Mouse (Mus musculus) lung, adult 18-20 months (tissue): ENCODE results near the gene Efhd2.

Experiments
- DNase-seq, 2 experiments: peaks; one replicate each; pipeline ENCODE4 v3.0.0; 2022; ENCODE audit warnings: mixed read lengths in 2 of 2

Gene Efhd2

DNA sequence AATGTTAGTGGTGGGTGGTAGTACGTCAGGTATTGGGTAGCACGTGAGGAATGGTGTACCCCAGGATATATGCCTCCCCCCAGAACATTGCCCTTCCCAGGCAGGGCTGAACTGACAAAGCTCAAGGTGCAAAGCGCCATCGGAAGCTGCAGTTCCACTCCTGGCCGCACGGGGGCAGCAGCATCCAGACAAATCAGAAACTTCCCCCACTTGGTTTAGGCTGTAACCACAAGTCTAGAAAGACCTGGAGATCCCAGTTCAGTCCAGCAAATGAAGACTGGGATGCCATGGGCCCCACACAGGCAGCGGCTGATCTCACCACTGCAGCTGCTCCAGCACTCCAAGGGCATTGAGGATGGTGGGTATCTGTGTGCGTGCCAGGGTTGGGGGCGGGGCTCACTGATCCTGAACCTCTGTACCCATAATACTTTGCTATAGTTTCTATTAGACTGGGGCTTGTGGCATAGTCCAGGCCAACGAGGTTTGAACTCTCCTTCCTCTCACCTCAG lies 17.2 kb downstream of the Efhd2 start:
- peak; percentile 72 to 79 for DNase-seq

DNA sequence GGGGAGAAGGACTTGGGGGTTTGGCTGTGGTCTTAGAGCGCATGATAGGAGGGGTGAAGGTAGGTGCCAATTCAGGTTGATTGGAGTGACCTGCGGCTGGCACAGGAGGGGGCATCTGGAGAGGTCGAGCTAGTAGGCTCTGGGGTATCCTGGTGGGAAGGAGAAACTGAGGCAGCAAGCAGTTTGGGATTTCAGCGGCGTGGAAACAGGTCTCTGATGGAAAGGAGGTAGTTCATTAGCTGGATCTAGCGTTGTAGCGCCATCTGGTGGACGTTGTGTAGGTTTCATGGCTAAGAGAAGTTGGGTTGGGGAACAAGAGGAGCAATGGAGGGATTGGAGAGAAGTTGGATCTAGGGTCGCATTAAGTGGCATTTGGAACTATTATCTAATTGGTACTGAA lies 21.3 kb downstream of the Efhd2 start:
- DNase-seq, result peak; percentile 42 to 50

DNA sequence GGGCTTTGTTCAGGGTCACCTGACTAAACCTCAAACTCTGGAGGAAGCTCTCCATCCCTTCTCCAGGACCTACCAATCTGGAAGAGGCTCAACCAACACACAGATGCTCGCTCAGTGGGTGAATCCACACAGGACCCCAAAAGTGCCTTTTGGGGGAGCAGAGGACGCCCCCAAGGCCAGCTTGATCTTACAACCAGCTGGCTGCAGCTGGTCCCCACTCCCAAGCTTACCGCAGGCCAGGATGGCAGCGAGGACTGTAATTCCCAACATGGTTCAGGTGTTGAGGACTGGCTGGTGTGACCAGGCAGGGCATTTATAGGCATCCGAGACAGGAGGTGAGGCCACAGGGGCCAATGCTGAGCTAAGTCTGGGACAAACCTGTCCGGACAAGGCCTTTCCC lies 28.7 kb downstream of the Efhd2 start, which contains the start of gene Ctrc:
Gene Ctrc, minus strand, starts transcription at position 361 of the 400 bp plus-strand sequence.
- no peak for DNase-seq

DNA sequence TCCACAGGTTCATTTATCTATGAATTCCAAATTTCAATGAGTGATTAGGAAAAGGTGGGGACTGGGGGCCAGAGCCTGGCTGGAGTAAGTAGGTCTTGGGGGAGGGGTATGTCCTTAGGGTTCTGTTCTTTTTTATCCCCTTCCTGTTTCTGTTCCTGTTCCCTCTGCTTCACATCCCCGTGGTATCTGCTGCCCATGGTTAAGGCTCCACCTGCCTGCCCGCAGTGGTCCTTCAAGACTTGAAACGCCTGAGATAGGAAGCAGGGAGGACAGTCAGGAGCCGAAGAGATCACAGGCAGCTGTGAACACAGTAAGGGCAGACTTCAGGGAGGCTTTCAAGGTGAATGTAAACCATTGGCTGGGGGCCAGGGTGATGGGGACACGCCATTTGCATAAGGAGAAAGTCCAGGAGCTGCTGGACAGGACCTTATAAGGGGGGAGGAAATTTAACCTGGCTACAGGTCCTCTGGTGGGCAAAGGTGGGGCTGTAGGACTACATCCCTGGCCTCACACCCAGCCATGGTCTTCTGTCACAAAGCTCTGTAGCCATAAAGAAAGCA lies 40.1 kb downstream of the Efhd2 start:
- no peak for DNase-seq

DNA sequence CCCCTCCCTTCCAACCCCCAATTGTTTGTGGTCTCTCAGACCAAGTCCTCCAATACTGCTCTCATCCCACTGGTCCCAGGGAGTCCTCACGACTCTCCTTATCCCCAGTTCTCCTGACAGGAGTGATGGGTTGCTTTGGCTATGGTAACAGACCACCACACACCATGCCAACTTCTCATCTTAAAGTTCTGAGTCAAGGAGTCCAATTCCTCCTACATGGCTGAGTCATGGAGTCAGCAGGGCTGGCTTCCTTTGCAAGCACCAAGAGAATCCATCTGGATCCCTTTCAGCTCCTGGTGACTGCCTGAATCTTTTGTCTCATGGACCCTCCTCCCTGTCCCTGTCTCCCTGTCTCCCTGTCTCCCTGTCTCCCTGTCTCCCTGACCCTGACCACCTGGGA lies 40.8 kb downstream of the Efhd2 start:
- no peak for DNase-seq

DNA sequence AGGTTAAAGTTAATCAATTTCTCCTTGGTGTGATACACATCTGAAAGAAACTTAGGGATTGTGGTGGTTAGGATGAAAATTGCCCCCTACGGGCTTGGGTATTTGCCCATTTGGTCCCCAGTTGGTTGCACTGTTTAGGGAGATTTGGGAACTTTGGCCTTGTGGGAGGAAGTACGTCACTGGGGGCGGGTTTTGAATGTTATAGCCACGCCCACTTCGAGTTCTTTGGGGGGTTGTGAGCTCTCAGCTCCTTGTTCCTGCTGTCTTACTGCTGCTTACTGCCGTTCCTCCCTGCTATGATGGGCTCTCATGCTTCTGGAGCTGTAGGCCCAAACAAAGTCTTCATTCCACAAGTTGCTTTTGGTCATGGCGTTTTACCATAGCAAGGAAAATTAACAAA lies 43.4 kb downstream of the Efhd2 start:
- no peak for DNase-seq

DNA sequence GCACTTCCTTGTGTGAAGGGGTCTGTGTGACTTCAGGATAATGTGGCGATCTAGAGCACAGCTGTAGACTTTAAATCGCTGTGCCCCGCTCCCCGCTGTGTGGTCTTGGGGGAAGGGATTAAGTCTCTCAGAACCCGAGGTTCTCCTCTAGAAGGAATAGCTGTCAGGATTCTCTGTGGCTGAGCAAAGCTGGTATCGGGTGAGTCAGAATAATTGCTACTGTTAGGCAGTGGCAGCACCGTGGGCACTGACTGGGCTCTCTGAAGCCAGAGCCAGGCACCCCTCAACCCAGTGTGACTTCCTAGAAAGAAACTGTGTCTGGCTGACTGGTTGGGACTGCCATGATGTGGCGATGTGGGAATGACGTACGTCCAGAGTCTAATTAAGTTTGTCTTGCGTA lies 44.3 kb downstream of the Efhd2 start:
- no peak for DNase-seq

DNA sequence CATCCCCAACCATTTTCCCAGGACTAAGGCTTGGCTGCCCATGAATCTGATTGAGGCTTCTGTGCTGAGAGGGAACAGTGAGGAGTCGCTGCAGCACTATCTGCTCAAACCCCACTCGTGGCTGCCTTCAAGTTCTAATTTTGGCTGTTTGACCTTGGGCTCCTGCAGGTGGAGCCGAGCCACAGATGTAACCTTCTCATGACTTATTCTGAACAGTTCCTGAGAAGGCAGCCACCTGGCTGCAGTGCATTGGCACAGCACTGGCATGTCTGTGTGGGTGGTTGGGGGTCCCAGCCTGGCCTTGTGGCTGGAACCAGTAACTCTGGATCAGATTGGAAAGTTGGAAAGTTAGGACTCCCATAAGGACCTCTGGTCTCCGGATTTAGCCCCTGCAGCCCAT lies 46.5 kb downstream of the Efhd2 start:
- DNase-seq, result no peak

DNA sequence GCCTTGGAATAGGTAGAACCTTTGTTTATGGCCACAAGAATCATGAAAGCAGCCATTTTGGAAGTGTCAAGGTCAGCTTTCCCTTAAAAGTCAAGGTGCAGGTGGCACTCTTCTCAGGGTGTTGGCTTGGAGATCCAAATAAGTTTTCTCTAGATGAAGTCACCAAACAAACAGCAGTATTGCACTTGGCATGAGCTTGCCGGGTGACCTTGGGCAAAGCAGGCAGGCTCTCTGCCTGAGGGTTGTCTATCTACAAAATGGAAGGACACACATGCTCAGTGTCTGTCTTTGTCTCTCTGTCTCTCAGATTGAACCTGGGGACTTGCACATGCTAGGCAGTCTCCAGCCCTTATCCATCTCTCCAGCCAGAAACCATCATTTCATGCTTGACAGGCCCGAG lies 47.3 kb downstream of the Efhd2 start:
- no peak for DNase-seq

DNA sequence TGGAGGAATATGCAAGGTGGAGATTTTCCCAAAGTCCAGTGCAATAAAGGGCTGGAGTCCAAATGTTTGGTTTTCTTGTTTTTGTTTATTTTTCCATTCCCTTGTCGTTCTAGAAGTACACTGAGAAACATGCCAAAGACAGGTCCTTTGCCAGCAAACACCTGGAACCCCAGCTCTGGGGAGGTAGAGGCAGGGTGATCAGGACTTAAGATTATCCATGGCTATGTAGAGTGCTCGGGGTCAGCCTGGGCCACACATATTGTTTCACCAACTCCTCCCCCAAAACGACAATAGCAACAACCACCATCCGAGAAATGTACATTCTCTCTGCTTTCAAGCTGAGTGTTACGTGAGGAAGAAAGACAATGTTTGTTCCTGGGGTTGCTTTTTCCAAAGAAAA lies 48.7 kb downstream of the Efhd2 start, which contains the start of gene Cela2a:
Gene Cela2a, minus strand, starts transcription at position 101 of the 400 bp plus-strand sequence.
- DNase-seq, result no peak

DNA sequence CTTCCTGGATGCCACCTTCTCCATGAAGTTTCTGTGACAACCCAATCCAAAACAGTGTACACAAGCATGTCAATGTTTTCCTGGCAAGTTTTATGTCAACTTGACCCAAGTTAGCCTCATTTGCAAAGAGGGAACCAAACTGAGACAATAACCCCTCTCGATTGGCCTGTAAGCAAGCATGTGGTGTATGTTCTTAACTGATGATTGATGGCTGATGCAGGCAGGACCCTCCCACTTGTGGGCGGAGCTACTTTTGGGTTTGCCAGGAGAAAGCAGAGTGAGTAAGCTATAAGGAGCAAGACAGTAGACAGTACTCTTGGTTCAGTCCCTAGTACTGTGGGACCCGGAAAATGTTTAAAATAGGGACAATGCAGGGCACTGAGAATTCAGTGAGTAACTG lies 51.7 kb downstream of the Efhd2 start:
- DNase-seq, result peak; percentile 28 to 42

DNA sequence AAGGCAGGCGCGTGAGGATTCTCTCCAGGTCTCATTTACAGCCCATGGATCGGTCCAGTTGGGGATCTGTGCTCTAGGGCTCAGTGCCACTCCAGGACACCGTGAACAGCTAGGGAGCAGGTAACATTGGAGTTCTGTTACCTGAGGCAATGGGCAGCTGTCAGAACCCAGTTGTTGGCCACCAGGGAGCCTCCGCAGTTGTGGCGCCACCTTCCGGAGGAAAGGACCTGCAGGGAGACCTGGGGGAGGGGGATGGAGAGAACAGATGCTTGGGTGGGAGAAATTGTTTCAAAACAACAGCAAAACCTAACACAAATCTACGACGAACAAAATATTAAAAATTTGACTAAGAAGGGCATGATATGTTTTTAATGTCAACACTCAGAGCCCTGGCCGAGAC lies 52.6 kb downstream of the Efhd2 start:
- DNase-seq, result peak in 1 of 2 experiments; percentile 22

DNA sequence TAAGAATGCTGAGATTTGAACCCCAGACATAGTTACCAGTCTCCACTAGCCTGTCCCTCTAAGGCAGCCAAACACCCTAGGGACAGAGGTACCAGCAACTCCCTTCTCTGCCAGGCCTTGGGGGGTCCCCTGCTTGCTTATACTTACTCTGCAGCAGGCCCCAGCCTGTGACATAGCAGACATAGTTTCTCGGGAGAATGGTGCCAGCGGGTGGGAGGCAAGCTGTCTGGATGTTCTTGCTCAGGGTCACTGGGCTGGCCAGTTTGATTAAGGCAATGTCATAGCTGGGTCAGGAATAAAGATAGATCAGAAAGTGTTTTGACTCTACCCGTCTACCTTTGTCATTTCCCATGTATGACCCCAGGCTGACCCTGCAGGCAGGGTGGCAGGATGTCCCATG lies 53.5 kb downstream of the Efhd2 start:
- DNase-seq, result no peak

DNA sequence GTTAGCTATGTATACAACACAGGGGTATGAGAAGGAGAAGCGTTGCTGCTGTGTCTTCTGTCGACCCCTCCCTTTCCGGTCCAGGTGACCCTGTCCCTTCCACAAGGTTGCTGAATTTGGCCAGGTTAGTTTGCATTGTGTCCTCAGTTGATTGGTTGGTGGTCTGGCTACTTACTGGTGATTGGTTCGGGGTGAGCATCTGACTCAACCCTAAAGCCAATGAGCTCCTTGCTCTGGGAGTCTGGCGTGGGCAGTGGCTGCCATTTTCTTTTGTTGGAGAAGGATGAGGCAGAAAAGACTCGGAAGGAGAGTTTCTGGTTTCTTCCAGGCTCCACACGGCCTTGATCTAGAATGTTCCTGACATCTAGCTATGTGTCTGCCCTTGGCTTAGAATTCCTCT lies 55.4 kb downstream of the Efhd2 start:
- DNase-seq, result no peak

DNA sequence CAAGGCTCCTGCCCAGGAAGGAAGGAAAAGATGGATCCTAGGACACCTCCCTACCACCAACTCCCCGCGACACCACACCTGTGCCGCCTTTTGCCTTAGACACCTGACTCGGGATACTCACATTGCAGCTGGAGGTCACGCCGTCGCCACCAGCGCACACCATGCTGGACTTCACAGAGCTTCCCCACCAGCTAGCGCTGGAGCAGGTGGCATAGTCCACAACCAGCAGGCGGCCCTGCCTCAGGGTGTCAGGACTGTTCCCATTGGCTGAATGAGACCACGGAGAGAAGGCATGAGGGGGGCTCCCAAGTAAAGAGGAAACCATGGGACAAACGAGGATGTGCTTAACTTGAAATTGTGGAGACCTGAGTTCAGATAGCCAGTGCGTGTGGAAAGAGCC lies 55.9 kb downstream of the Efhd2 start:
- no peak for DNase-seq

DNA sequence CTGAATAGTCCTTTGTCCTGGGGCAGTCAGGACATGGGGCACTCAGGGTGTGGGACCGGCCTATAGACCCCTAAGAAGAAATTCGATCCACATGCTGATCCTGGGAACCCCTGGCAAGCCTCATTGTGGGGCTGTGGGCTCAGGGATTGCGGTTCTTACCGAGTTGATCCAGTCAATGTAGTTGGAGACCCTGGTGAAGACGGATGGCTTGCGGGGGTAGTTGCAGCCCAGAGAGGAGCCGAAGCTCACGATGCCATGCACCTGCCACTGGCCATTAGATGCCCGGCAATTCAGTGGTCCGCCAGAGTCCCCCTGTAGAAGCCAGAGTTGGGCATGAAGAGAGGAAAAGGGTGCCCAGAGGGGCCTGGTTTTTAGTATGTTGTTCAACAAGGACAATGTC lies 57.0 kb downstream of the Efhd2 start:
- no peak for DNase-seq

DNA sequence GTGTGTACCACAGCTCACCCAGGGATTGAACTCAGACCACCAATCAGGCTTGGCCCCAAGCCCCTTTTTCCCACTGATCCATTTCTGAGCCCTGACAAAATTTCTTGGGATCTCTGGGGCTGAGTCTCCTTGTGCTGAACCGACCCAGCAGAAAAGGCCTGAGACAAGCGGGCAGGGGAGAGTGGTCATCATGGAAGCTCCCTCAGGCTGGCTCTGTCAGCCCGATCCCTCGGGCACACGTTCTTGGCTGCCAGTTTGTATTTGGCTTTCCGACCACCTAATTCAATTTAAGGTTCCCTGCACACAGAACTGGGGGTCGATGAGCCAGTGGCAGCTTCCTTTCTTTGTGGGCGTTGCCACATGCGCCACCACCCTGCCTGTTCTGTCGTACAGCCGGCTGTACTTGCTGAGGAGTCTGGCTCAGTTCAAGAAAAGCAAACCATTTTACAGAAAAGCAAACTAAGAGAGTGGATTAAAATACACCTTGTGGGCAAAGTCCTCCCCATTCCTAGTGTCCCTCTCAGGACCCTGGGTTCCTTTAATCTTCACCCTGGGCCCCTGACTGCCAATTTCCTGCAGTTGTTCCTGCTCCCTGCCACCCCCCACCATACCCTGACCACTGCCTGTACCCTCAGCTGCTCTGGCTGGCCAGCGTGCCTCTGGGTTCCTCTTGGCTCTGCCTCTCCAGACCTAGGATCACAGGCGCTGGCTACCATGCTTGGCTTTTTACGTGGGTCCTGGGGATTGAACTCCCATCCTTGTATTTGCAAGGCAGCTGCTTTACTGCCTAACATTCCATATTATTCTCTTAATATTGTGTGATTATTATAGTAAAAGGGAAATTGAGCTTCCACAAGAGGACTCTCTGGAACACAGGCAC lies 57.7 kb downstream of the Efhd2 start:
- no peak for DNase-seq

DNA sequence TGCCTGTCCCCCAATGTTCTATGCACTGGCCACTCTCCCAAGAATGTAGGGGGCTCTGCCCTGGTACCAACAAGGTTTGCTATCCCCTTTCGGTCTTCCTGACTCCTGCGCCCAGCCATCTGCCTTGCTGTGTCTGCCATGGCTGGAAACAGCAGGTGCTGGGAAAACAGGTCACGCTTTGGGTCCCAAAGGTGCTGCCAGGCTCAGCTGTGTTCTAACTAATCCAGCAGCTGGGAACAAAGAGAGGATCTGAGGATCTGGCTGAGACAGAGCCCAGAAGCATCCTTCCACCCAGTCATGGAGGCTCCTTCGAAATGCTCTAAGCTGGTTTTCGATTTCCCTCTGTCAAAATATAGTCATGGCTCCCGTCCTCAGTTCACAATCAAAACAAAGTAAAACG lies 58.5 kb downstream of the Efhd2 start:
- no peak for DNase-seq

DNA sequence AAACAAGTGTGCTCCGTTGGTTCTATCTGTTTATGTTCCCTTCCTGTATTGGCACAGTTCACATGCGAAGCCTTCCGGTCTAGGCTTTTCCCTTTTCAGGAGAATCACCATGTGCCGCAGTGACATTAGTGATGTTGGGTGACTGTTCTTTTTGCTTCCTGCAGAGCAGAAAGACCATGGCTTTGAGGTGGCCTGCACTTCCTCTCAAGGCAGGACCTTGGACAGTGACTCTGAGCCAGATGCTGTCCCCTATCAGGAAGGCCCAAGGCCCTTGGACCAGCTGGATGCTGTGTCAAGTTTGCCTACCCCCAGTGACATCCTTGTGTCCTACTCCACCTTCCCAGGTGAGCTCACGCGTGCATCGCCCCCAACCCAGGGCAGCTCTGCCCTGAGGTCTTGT lies 63.3 kb downstream of the Efhd2 start:
- no peak for DNase-seq

DNA sequence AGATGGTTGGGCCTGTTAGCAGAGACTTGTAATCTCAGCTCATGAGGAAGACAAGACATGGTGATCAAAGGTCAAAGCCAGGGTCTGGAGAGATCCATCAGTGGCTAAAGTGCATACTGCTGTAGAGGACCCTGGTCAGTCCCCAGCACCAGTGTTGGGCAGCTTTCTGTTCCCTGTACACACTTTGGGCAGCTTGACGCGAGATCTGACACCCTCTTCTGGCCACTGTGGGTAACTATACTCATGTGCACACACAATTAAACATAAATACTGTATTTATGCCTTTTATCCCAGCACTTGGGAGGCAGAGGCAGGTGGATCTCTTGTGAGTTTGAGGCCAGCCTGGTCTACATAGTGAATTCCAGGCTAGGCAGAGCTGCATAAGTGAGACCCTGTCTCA lies 63.7 kb downstream of the Efhd2 start:
- no peak for DNase-seq

DNA sequence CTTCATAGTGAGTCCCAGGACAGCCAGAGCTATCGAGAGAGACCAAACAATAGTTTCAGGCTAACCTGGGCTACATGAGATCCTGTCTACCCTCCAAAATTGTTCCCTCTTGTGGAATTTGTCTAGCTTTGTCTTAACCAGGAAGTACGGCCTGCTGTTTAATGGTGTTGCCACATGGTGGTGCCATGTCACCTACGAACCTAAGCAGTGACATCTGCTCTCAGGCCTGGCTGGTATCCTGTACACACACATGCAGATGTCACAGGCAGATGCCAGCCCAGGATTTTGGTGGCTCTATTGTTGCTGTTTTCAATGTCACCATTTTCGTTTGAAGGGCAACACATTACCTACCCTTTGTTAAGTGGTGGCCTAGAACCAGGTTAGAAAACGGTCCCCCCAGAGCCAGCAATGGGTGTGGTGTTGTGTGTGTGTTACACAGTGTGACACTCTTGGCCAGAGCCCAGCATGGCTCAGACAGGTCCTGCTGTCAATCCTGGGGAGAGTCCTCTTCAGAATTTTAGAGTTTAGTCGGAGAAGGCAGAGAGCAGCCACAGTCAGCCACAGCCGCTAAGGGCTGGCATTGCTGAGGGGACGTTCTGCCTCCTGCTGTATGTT lies 64.8 kb downstream of the Efhd2 start:
- peak in 1 of 2 experiments; percentile 21 for DNase-seq
